Mouse (Mus musculus) gastrocnemius, postnatal 25 days (tissue): ENCODE results near the gene 1600002K03Rik. TPM values are rescaled to one million over a fixed set of nuclear protein-coding genes. Genes with fewer than 3 reads are reported as not detected.
"Not testable (repeated sequence)": the region's sequence is repeated elsewhere in the genome, so short reads cannot be mapped to it uniquely, and the experiment has no call there.

Experiments
- DNase-seq: peaks from one replicate; pipeline ENCODE4 v3.0.0; 2022
- total RNA-seq, 2 experiments: library from RNA; stranded (reverse); gene quantifications; 1 replicate in 1 of 2; 2 replicates in 1 of 2; pipeline ENCODE4 v1.2.3; 2021

Gene 1600002K03Rik
- total RNA-seq, 2 experiments from 2014 or later: 5.1 to 5.9 TPM

GRCm38 (mm10) chr10:80153713-80154112 is 19.0 kb upstream of the 1600002K03Rik start:
- no peak for DNase-seq

- DNase-seq: no peak
Measured at GRCm38 (mm10) chr10:80154384-80154783, 18.4 kb upstream of the 1600002K03Rik start.

- no peak for DNase-seq
Measured at GRCm38 (mm10) chr10:80155277-80155676, 17.5 kb upstream of the 1600002K03Rik start.

- DNase-seq: no peak
Measured at GRCm38 (mm10) chr10:80156002-80156751, 16.6 kb upstream of the 1600002K03Rik start.

- no peak for DNase-seq
Measured at GRCm38 (mm10) chr10:80156752-80157053, 16.0 kb upstream of the 1600002K03Rik start.

GRCm38 (mm10) chr10:80157141-80157929 is 15.4 kb upstream of the 1600002K03Rik start:
- DNase-seq: no peak

- peak; percentile 77 for DNase-seq
Measured at GRCm38 (mm10) chr10:80158307-80158986, 14.3 kb upstream of the 1600002K03Rik start.

- DNase-seq: no peak
Measured at GRCm38 (mm10) chr10:80159021-80159560, 13.7 kb upstream of the 1600002K03Rik start.

GRCm38 (mm10) chr10:80159561-80160454 is 12.9 kb upstream of the 1600002K03Rik start:
- DNase-seq: peak; percentile 99

GRCm38 (mm10) chr10:80160455-80161371 is 12.0 kb upstream of the 1600002K03Rik start:
- DNase-seq: peak; percentile 83

GRCm38 (mm10) chr10:80161522-80162242 is 11.1 kb upstream of the 1600002K03Rik start:
- DNase-seq: no peak

GRCm38 (mm10) chr10:80162243-80162608 is 10.5 kb upstream of the 1600002K03Rik start:
- DNase-seq: no peak

- no peak for DNase-seq
Measured at GRCm38 (mm10) chr10:80162716-80163299, 9.9 kb upstream of the 1600002K03Rik start.

GRCm38 (mm10) chr10:80163721-80164120 is 9.0 kb upstream of the 1600002K03Rik start:
- peak; percentile 66 for DNase-seq

GRCm38 (mm10) chr10:80164161-80164997 is 8.4 kb upstream of the 1600002K03Rik start:
- DNase-seq: peak; percentile 60

- DNase-seq: peak; percentile 93
Measured at GRCm38 (mm10) chr10:80164998-80165344, 7.8 kb upstream of the 1600002K03Rik start.

- DNase-seq: no peak
Measured at GRCm38 (mm10) chr10:80165392-80166128, 7.2 kb upstream of the 1600002K03Rik start, which contains the start of gene Cirbp. Gene Cirbp, plus strand, starts transcription at chr10:80165985.

- not testable (repeated sequence) for DNase-seq
Measured at GRCm38 (mm10) chr10:80166136-80166535, 6.6 kb upstream of the 1600002K03Rik start.
